ENCODE assay signal across 7 mouse cellular contexts in the genomic region with DNA sequence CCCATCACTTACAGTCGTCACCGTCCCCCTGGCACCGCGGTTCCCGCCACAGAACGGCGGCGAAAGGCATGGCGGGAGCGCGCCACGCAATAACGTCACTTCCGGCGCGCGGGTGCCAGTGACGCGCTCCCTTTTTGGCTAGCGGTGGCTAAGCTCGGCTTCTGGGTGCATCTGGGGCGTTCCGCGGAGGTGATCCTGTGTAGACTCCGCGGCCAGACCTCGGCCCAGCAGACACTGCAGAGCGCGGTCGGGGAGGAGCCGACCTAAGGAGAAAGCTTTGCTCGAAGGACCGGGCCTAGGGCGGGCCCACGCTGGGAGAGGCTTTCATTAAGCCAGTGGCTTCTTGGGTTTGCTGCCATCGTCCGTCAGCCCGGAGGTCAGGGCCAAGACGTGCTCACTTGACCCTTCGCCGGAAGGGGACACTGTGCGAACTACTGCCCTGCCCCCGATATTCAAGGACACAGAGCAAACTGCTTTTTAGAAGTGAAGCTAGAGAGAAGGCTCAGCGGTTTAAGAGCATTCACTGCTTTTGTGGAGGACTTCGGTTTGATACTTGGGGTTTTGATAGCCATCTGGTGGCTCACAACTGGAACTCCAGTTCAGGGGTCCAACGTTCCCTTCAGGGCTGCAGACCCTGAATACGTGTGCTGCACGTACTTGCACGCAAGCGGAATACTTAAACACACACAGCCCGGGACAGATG. TPM values are rescaled to one million over a fixed set of nuclear protein-coding genes. Genes with fewer than 3 reads are reported as not detected.
DNase-seq lines count a peak whose midpoint lies in the region; ATAC-seq and TF ChIP-seq lines count a peak whose summit lies in the region.

A gene (minus strand): TSS at position 65 of the 703 bp plus-strand sequence.

- H3K4me2 ChIP-seq in limb, embryonic 11.5 days (ENCODE audit: low read depth, severe bottlenecking) = peak within 1 kb of the TSS; percentile 58
- H3K4me2 ChIP-seq in midbrain, embryonic 13.5 days (replicated peaks) = peak within 1 kb of the TSS; percentile 89

- peak within 1 kb of the TSS; percentile 97 for H3K27ac ChIP-seq in embryonic facial prominence, embryonic 10.5 days (replicated peaks)
- H3K27ac ChIP-seq in limb, embryonic 11.5 days (replicated peaks; ENCODE audit: low read depth, low read length) = peak within 1 kb of the TSS; percentile 88
- H3K27ac ChIP-seq in midbrain, embryonic 13.5 days = peak within 1 kb of the TSS; percentile 98
- peak within 1 kb of the TSS; percentile 84 for H3K27ac ChIP-seq in small intestine, adult 2 months (ENCODE audit: insufficient read depth, low read depth, low read length)

- H3K27me3 ChIP-seq in embryonic facial prominence, embryonic 10.5 days (replicated peaks; ENCODE audit: low read depth, poor library complexity, severe bottlenecking) = no peaks in the 10 kb centered on the region
- no peaks in the 10 kb centered on the region for H3K27me3 ChIP-seq in limb, embryonic 11.5 days (ENCODE audit: control insufficient read depth, insufficient read depth, low read length)
- no peaks in the 10 kb centered on the region for H3K27me3 ChIP-seq in midbrain, embryonic 13.5 days
- no peaks in the 10 kb centered on the region for H3K27me3 ChIP-seq in small intestine, adult 2 months (ENCODE audit: control insufficient read depth, insufficient read depth, low read length)

- no peaks in the 10 kb centered on the region for H3K9me3 ChIP-seq in embryonic facial prominence, embryonic 10.5 days
- no peaks in the 10 kb centered on the region for H3K9me3 ChIP-seq in limb, embryonic 11.5 days (ENCODE audit: control insufficient read depth, low read length)
- no peaks in the 10 kb centered on the region for H3K9me3 ChIP-seq in midbrain, embryonic 13.5 days

- DNase-seq in adrenal gland, postnatal 14 days = peak; percentile 95
- DNase-seq in embryonic facial prominence, embryonic 10.5 days (ENCODE audit: low spot score) = peak; percentile 93
- peak; percentile 99 for DNase-seq in heart, adult 11 months
- DNase-seq in kidney, adult 18-20 months = peak; percentile 95
- peak; percentile 94 for DNase-seq in limb, embryonic 11.5 days (ENCODE audit: low spot score)

- TF ChIP-seq CTCF in small intestine, adult 2 months (IDR thresholded peaks at IDR 0.05; ENCODE audit: extremely low read depth, insufficient read length, insufficient replicate concordance, low read depth, low read length) = peak; percentile 41; the same call in 1 of the 2 replicates

- under 1% methylated on average over 51 of the region's 51 CpGs for WGBS in embryonic facial prominence, embryonic 10.5 days
- under 1% methylated on average over 51 of the region's 51 CpGs for WGBS in limb, embryonic 11.5 days
- 1% methylated on average over 51 of the region's 51 CpGs for WGBS in midbrain, embryonic 13.5 days
- under 1% methylated on average over 51 of the region's 51 CpGs for WGBS in small intestine, adult 2 months

- peak; percentile 79 for TF ChIP-seq POLR2A in small intestine, adult 2 months (IDR thresholded peaks at IDR 0.05; ENCODE audit: low read depth, low read length)

- peaks cover 23% of the 10 kb centered on the region for H3K36me3 ChIP-seq in embryonic facial prominence, embryonic 10.5 days (replicated peaks)
- peaks cover 5% of the 10 kb centered on the region for H3K36me3 ChIP-seq in limb, embryonic 11.5 days (ENCODE audit: control insufficient read depth, insufficient read depth, low read length)
- peaks cover 14% of the 10 kb centered on the region for H3K36me3 ChIP-seq in midbrain, embryonic 13.5 days
- peaks cover 3% of the 10 kb centered on the region for H3K36me3 ChIP-seq in small intestine, adult 2 months (ENCODE audit: control insufficient read depth, insufficient read depth, low read length)

- peak within 1 kb of the TSS; percentile 88 for H3K9ac ChIP-seq in limb, embryonic 11.5 days (ENCODE audit: low read length)
- H3K9ac ChIP-seq in midbrain, embryonic 13.5 days (replicated peaks) = peak within 1 kb of the TSS; percentile 93

- ATAC-seq in limb, embryonic 11.5 days (ENCODE audit: insufficient number of reproducible peaks, low FRiP score, low TSS enrichment, low read depth) = peak; percentile 90
- ATAC-seq in midbrain, embryonic 13.5 days = peak; percentile 96

- peaks cover 19% of the 10 kb centered on the region for H3K4me1 ChIP-seq in embryonic facial prominence, embryonic 10.5 days
- 0 out of 2 replicates have a peak, but pooled peaks cover 3% of the 10 kb centered on the region for H3K4me1 ChIP-seq in limb, embryonic 11.5 days (ENCODE audit: control insufficient read depth, insufficient read depth, low read length)
- peaks cover 28% of the 10 kb centered on the region for H3K4me1 ChIP-seq in midbrain, embryonic 13.5 days (replicated peaks)
- H3K4me1 ChIP-seq in small intestine, adult 2 months (ENCODE audit: control insufficient read depth, insufficient read depth, insufficient read length, low read length) = peaks cover 2% of the 10 kb centered on the region; the same call in 1 of the 2 replicates

- peak within 1 kb of the TSS; percentile 83 for H3K4me3 ChIP-seq in embryonic facial prominence, embryonic 10.5 days
- peak within 1 kb of the TSS; percentile 66 for H3K4me3 ChIP-seq in limb, embryonic 11.5 days (ENCODE audit: low read depth, low read length)
- peak within 1 kb of the TSS; percentile 76 for H3K4me3 ChIP-seq in midbrain, embryonic 13.5 days (replicated peaks)
- H3K4me3 ChIP-seq in small intestine, adult 2 months (ENCODE audit: low read depth, low read length) = peak within 1 kb of the TSS; percentile 71

RNA-seq across cellular contexts. Expression of the gene that starts here (rescaled TPM):
- 14.5 and 15.2 TPM in 2 replicates for total RNA-seq in adrenal gland, postnatal 14 days (2021)
- polyA plus RNA-seq in embryonic facial prominence, embryonic 10.5 days (2016; fragmentation: Nextera tagmentation; extraction: Ambion mirVana) = 208 and 218 TPM in 2 replicates
- polyA plus RNA-seq in limb, embryonic 11.5 days (2014; fragmentation: Nextera tagmentation; extraction: Ambion mirVana) = 203 and 210 TPM in 2 replicates
- 76.2 and 78.4 TPM in 2 replicates for polyA plus RNA-seq in midbrain, embryonic 13.5 days (2015; fragmentation: Nextera tagmentation; extraction: Ambion mirVana)
- 0.25 and 0.98 TPM in 2 replicates for polyA plus RNA-seq in small intestine, adult 2 months (2012; rRNA removed)

Comparison
In these comparisons a context has a peak if more than half of its experiments do, and no peak if none do; other contexts are left out.
1. Peak in every context shown above with its lines: DNase-seq, ATAC-seq, H3K4me3 ChIP-seq and H3K27ac ChIP-seq.
2. RNA of the gene that starts here (polyA plus RNA-seq): 203 to 210 TPM in limb, embryonic 11.5 days, 208 to 218 TPM in embryonic facial prominence, embryonic 10.5 days and 76.2 to 78.4 TPM in midbrain, embryonic 13.5 days; 0.25 to 0.98 TPM in small intestine, adult 2 months; every median in the first group is over 10 times any median in the second.